Mouse (Mus musculus) regulatory T cell (primary cell): ENCODE data around the gene A4galt.

Experiments used
- in situ Hi-C: fragments of 300-600 bp; cut with MboI, MseI; formaldehyde crosslinking; loops from one replicate; pipeline ENCODE4 v1.15.1; 2025; ENCODE audit warnings: high pct_unique_total_duplicates

Gene A4galt

GRCm38 (mm10) chr15:83226066-83226834 lies 25.3 kb downstream of the A4galt start:
- in situ Hi-C loops: loop anchor here (10.0 kb wide), 1 partner anchor 1269 kb away; no protein-coding TSS in a partner anchor

- in situ Hi-C loops: loop anchor here (10.0 kb wide), 1 partner anchor 1271 kb away; no protein-coding TSS in a partner anchor
Observed at GRCm38 (mm10) chr15:83224136-83224766, 27.3 kb downstream of the A4galt start.

- in situ Hi-C loops: loop anchor here (10.0 kb wide), 1 partner anchor 1271 kb away; no protein-coding TSS in a partner anchor
Observed at GRCm38 (mm10) chr15:83223208-83223962, 28.2 kb downstream of the A4galt start.

- in situ Hi-C loops: loop anchor here (10.0 kb wide), 1 partner anchor 1273 kb away; no protein-coding TSS in a partner anchor
Observed at GRCm38 (mm10) chr15:83221721-83222120, 29.9 kb downstream of the A4galt start.

- in situ Hi-C loops: loop anchor here (10.0 kb wide), 1 partner anchor 1274 kb away; no protein-coding TSS in a partner anchor
Observed at GRCm38 (mm10) chr15:83220368-83221013, 31.1 kb downstream of the A4galt start.

GRCm38 (mm10) chr15:83215322-83216216 lies 36.0 kb downstream of the A4galt start:
- in situ Hi-C loops: no loop called here

- in situ Hi-C loops: no loop called here
Observed at GRCm38 (mm10) chr15:83210229-83210628, 41.3 kb downstream of the A4galt start.

- in situ Hi-C loops: no loop called here
Observed at GRCm38 (mm10) chr15:83209719-83210118, 41.9 kb downstream of the A4galt start.

- in situ Hi-C loops: no loop called here
Observed at GRCm38 (mm10) chr15:83209092-83209695, 42.4 kb downstream of the A4galt start.

- in situ Hi-C loops: no loop called here
Observed at GRCm38 (mm10) chr15:83204731-83205451, 46.7 kb downstream of the A4galt start.

- in situ Hi-C loops: no loop called here
Observed at GRCm38 (mm10) chr15:83202412-83202811, 49.2 kb downstream of the A4galt start.

GRCm38 (mm10) chr15:83193413-83193812 lies 58.2 kb downstream of the A4galt start:
- in situ Hi-C loops: no loop called here

- in situ Hi-C loops: loop anchor here (10.0 kb wide), 1 partner anchor 508 kb away; no protein-coding TSS in a partner anchor
Observed at GRCm38 (mm10) chr15:83182351-83182750, 69.2 kb downstream of the A4galt start.

- in situ Hi-C loops: loop anchor here (10.0 kb wide), 1 partner anchor 507 kb away; no protein-coding TSS in a partner anchor
Observed at GRCm38 (mm10) chr15:83181800-83182330, 69.7 kb downstream of the A4galt start.

- in situ Hi-C loops: loop anchor here (10.0 kb wide), 1 partner anchor 505 kb away; no protein-coding TSS in a partner anchor
Observed at GRCm38 (mm10) chr15:83180004-83180403, 71.6 kb downstream of the A4galt start.
